26 mouse cellular contexts compared by ENCODE assay signal in the genomic region with DNA sequence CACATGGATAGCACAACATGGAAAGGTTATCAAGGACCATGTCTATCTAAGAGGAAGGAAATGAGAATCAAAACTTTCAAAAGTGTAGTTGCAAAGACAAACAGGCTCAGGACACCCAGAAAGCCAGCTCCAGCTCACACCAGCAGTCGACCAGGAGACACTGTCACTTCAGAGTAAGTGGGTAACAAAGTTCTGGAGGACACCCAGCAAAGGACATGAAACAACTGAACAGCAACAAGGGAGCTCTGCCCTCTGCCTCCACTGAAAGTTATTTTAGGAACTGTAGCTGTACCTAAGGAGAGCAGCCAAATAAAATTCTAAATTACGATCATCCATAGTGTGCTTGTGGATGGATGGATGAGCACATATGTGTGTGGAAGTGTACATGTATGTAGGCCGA. TPM values are rescaled to one million over a fixed set of nuclear protein-coding genes. Genes with fewer than 3 reads are reported as not detected.
DNase-seq lines count a peak whose midpoint lies in the region; ATAC-seq and TF ChIP-seq lines count a peak whose summit lies in the region.
"Had no signal": no experiment of that assay in that cellular context is flagged by ENCODE, and none has a peak within 500 bp of the region (broad histone marks: within the 10 kb centered on the region; RNA-seq: fewer than 3 reads in every experiment).

No protein-coding gene starts in this region.

- DNase-seq in heart, adult 2 months = peak in 1 of 2 experiments; percentile 31
- no peak for DNase-seq in heart, postnatal 36 days
- peak; percentile 35 for DNase-seq in intestine, embryonic 14.5 days (ENCODE audit: low spot score)
- DNase-seq in heart, postnatal 10 days = peak; percentile 47 to 58
- no peak for DNase-seq in layer of hippocampus, adult 9-11 months
- DNase-seq: adrenal gland, adult 2 months; adrenal gland, postnatal 14 days; cerebellum, adult 11 months; cerebellum, adult 8-10 months; cerebellum, postnatal 10 days; cerebellum, postnatal 36 days; embryo, embryonic 11 days; gastrocnemius, postnatal 14 days; kidney, adult 2 months had no signal

- H3K36me3 ChIP-seq in heart, adult 2 months (ENCODE audit: control insufficient read depth, insufficient read depth, low read length) = peaks cover 61% of the 10 kb centered on the region
- peaks cover 3% of the 10 kb centered on the region; the same call in 1 of the 2 replicates for H3K36me3 ChIP-seq in heart, embryonic 13.5 days
- no peaks in the 10 kb centered on the region for H3K36me3 ChIP-seq in heart, embryonic 11.5 days (ENCODE audit: control insufficient read depth, insufficient read depth, low read length)
- H3K36me3 ChIP-seq in intestine, embryonic 14.5 days (ENCODE audit: control insufficient read depth, insufficient read depth, low read length) = peaks cover 19% of the 10 kb centered on the region
- 0 out of 2 replicates have a peak, but pooled peaks cover 3% of the 10 kb centered on the region for H3K36me3 ChIP-seq in intestine, embryonic 16.5 days (ENCODE audit: control insufficient read depth, insufficient read depth, low read length)

- TF ChIP-seq EP300 in heart, adult 2 months (IDR thresholded peaks at IDR 0.05; ENCODE audit: insufficient read depth, low read depth, low read length) = no peak

- peaks cover 34% of the 10 kb centered on the region for H3K4me1 ChIP-seq in heart, adult 2 months (ENCODE audit: control insufficient read depth, insufficient read depth, low read length)
- peaks cover 65% of the 10 kb centered on the region for H3K4me1 ChIP-seq in heart, embryonic 13.5 days
- H3K4me1 ChIP-seq in heart, embryonic 11.5 days (ENCODE audit: control insufficient read depth, insufficient read depth, low read length) = peaks cover 31% of the 10 kb centered on the region
- H3K4me1 ChIP-seq in intestine, embryonic 14.5 days (replicated peaks; ENCODE audit: control insufficient read depth, insufficient read depth, low read length) = peaks cover 28% of the 10 kb centered on the region
- H3K4me1 ChIP-seq in intestine, embryonic 16.5 days (ENCODE audit: control insufficient read depth, insufficient read depth, low read length) = peaks cover 33% of the 10 kb centered on the region

- WGBS in heart, adult 2 months = 41% methylated on average over 3 of the region's 3 CpGs
- 52% methylated on average over 3 of the region's 3 CpGs for WGBS in heart, embryonic 13.5 days
- WGBS in heart, embryonic 11.5 days (ENCODE audit: insufficient replicate concordance) = 66% methylated on average over 3 of the region's 3 CpGs
- 94% methylated on average over 3 of the region's 3 CpGs for WGBS in intestine, embryonic 14.5 days
- WGBS in intestine, embryonic 16.5 days = 89% methylated on average over 3 of the region's 3 CpGs

- TF ChIP-seq CTCF in heart, adult 2 months (IDR thresholded peaks at IDR 0.05) = no peak

- no peak overlapping the region for H3K9ac ChIP-seq in heart, adult 2 months (ENCODE audit: low read depth, low read length)
- H3K9ac ChIP-seq in heart, embryonic 13.5 days = no peak overlapping the region
- H3K9ac ChIP-seq in heart, embryonic 11.5 days (ENCODE audit: low read depth, low read length) = no peak overlapping the region
- no peak overlapping the region for H3K9ac ChIP-seq in intestine, embryonic 14.5 days (ENCODE audit: low read length)
- no peak overlapping the region for H3K9ac ChIP-seq in intestine, embryonic 16.5 days (ENCODE audit: low read depth, low read length)
- H3K9ac ChIP-seq: embryonic facial prominence, embryonic 13.5 days; forebrain, embryonic 12.5 days; forebrain, embryonic 15.5 days; hindbrain, embryonic 13.5 days had no signal

- peak overlapping the region; percentile 72 for H3K27ac ChIP-seq in heart, adult 2 months
- H3K27ac ChIP-seq in heart, embryonic 13.5 days (replicated peaks) = 0 out of 2 replicates have a peak overlapping the region, but pooled peaks have one; percentile 39
- H3K27ac ChIP-seq in heart, embryonic 11.5 days (ENCODE audit: low read depth, low read length) = no peak overlapping the region
- no peak overlapping the region for H3K27ac ChIP-seq in intestine, embryonic 14.5 days (ENCODE audit: low read depth)
- H3K27ac ChIP-seq in intestine, embryonic 16.5 days (ENCODE audit: low read length) = no peak overlapping the region
- H3K27ac ChIP-seq: embryonic facial prominence, embryonic 10.5 days; embryonic facial prominence, embryonic 13.5 days; forebrain, embryonic 12.5 days; forebrain, embryonic 15.5 days; hindbrain, embryonic 10.5 days; hindbrain, embryonic 13.5 days had no signal

- H3K79me2 ChIP-seq in heart, adult 2 months (replicated peaks; ENCODE audit: control insufficient read depth, insufficient read depth, low read length) = peaks cover 3% of the 10 kb centered on the region

- no peaks in the 10 kb centered on the region for H3K9me3 ChIP-seq in heart, embryonic 13.5 days
- no peaks in the 10 kb centered on the region for H3K9me3 ChIP-seq in heart, embryonic 11.5 days (replicated peaks; ENCODE audit: control insufficient read depth, low read length)
- no peaks in the 10 kb centered on the region for H3K9me3 ChIP-seq in intestine, embryonic 14.5 days (ENCODE audit: control insufficient read depth, low read length)
- no peaks in the 10 kb centered on the region for H3K9me3 ChIP-seq in intestine, embryonic 16.5 days (ENCODE audit: control insufficient read depth, low read length)
- H3K9me3 ChIP-seq: embryonic facial prominence, embryonic 10.5 days; embryonic facial prominence, embryonic 13.5 days; forebrain, embryonic 12.5 days; forebrain, embryonic 15.5 days; hindbrain, embryonic 10.5 days; hindbrain, embryonic 13.5 days had no signal

- TF ChIP-seq POLR2A in heart, adult 2 months (IDR thresholded peaks at IDR 0.05; ENCODE audit: insufficient read depth, low read depth, low read length) = no peak

- no peak for ATAC-seq in heart, embryonic 13.5 days (ENCODE audit: extremely low read depth, insufficient number of reproducible peaks, low FRiP score, low TSS enrichment)
- no peak for ATAC-seq in heart, embryonic 11.5 days (replicated peaks; ENCODE audit: insufficient number of reproducible peaks, low FRiP score, low TSS enrichment)
- no peak for ATAC-seq in intestine, embryonic 14.5 days (replicated peaks; ENCODE audit: low FRiP score, low TSS enrichment, low read depth)
- ATAC-seq in intestine, embryonic 16.5 days = no peak
- ATAC-seq: forebrain, embryonic 15.5 days; hindbrain, embryonic 16.5 days; intestine, postnatal 0 days had no signal

- no peak overlapping the region for H3K4me3 ChIP-seq in heart, adult 2 months
- no peak overlapping the region for H3K4me3 ChIP-seq in heart, embryonic 13.5 days
- no peak overlapping the region for H3K4me3 ChIP-seq in heart, embryonic 11.5 days (ENCODE audit: low read depth, low read length)
- no peak overlapping the region for H3K4me3 ChIP-seq in intestine, embryonic 14.5 days (ENCODE audit: low read depth, low read length)
- H3K4me3 ChIP-seq in intestine, embryonic 16.5 days (ENCODE audit: low read length) = no peak overlapping the region
- H3K4me3 ChIP-seq: embryonic facial prominence, embryonic 10.5 days; embryonic facial prominence, embryonic 13.5 days; erythroblast, embryonic 14.5 days; forebrain, embryonic 12.5 days; forebrain, embryonic 15.5 days; hindbrain, embryonic 10.5 days; hindbrain, embryonic 13.5 days had no signal

- H3K27me3 ChIP-seq in heart, adult 2 months (ENCODE audit: control insufficient read depth, insufficient read depth, low read length) = no peaks in the 10 kb centered on the region
- H3K27me3 ChIP-seq in heart, embryonic 13.5 days (replicated peaks) = no peaks in the 10 kb centered on the region
- H3K27me3 ChIP-seq in heart, embryonic 11.5 days (ENCODE audit: control insufficient read depth, insufficient read depth, low read length) = no peaks in the 10 kb centered on the region
- H3K27me3 ChIP-seq in intestine, embryonic 14.5 days (replicated peaks; ENCODE audit: control insufficient read depth, insufficient read depth, low read length) = no peaks in the 10 kb centered on the region
- no peaks in the 10 kb centered on the region for H3K27me3 ChIP-seq in intestine, embryonic 16.5 days (replicated peaks; ENCODE audit: control insufficient read depth, insufficient read depth, low read length)
- H3K27me3 ChIP-seq: embryonic facial prominence, embryonic 13.5 days; forebrain, embryonic 12.5 days; forebrain, embryonic 15.5 days; hindbrain, embryonic 13.5 days had no signal

- no peak overlapping the region for H3K4me2 ChIP-seq in heart, embryonic 13.5 days
- H3K4me2 ChIP-seq in heart, embryonic 11.5 days = no peak overlapping the region
- no peak overlapping the region for H3K4me2 ChIP-seq in intestine, embryonic 14.5 days (ENCODE audit: low read length)
- no peak overlapping the region for H3K4me2 ChIP-seq in intestine, embryonic 16.5 days (ENCODE audit: low read depth, low read length)
- H3K4me2 ChIP-seq: embryonic facial prominence, embryonic 13.5 days; forebrain, embryonic 12.5 days; forebrain, embryonic 15.5 days; hindbrain, embryonic 13.5 days had no signal

- intact Hi-C loops in heart, adult 2 months (cut with DNase I) = no loop called here
- intact Hi-C loops in heart, postnatal 36 days (cut with DNase I) = no loop called here
- intact Hi-C loops in heart, postnatal 10 days (cut with DNase I) = no loop called here

RNA-seq across cellular contexts. Expression of a gene that starts 56.3 kb away (rescaled TPM):
- total RNA-seq in heart, adult 2 months (2021) = 10 to 100 TPM; 28.1 to 30.0 TPM
- 13.0 and 17.0 TPM in 2 replicates for polyA plus RNA-seq in heart, adult 2 months (2012; rRNA removed)
- total RNA-seq in heart, postnatal 36 days (2021) = 10 to 100 TPM; 32.9 to 35.9 TPM
- polyA plus RNA-seq in heart, embryonic 13.5 days (2015; fragmentation: Nextera tagmentation; extraction: Ambion mirVana) = 5.8 and 6.5 TPM in 2 replicates
- 10.6 and 11.4 TPM in 2 replicates for polyA plus RNA-seq in heart, embryonic 11.5 days (2014; fragmentation: Nextera tagmentation; extraction: Ambion mirVana)
- polyA plus RNA-seq in intestine, embryonic 14.5 days (2014; fragmentation: Nextera tagmentation; extraction: Ambion mirVana) = 28.2 and 28.6 TPM in 2 replicates
- 9.3 and 11.3 TPM in 2 replicates for polyA plus RNA-seq in intestine, embryonic 16.5 days (2015; fragmentation: Nextera tagmentation; extraction: Ambion mirVana)
- 10 to 100 TPM; 44.1 to 44.8 TPM for total RNA-seq in heart, postnatal 10 days (2021)

Comparison
In these comparisons a context has a peak if more than half of its experiments do, and no peak if none do; other contexts are left out.
1. DNase-seq: peak in intestine, embryonic 14.5 days (single experiment) and heart, postnatal 10 days (2 of 2); none in heart, postnatal 36 days (0 of 2) and layer of hippocampus, adult 9-11 months (single experiment).
2. H3K27ac ChIP-seq: peak in heart, adult 2 months (single experiment) and heart, embryonic 13.5 days (single experiment); none in heart, embryonic 11.5 days (single experiment), intestine, embryonic 14.5 days (single experiment) and intestine, embryonic 16.5 days (single experiment).